Comparison of ENCODE assay signal across 26 mouse cellular contexts in the genomic region with DNA sequence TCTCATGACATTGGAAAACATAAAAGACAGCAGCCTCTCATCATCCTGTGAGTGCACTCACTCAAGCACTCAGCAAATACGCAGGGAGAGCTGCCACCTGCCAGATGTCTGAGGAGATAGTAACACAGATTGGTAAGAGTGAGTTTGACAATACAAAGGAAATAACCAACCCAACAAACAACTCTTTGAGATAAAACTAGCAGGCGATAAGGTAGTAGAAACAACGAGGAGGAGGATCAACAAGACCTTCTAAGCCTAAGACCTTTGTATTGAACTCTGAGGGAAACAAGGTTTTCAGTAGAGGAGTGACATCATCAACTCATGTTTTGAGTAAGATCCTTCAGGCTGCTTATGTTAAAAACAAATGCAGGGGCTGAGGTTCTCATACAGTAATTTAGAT. TPM values are rescaled to one million over a fixed set of nuclear protein-coding genes. Genes with fewer than 3 reads are reported as not detected.
DNase-seq lines count a peak whose midpoint lies in the region; ATAC-seq and TF ChIP-seq lines count a peak whose summit lies in the region.
"Had no signal": no experiment of that assay in that cellular context is flagged by ENCODE, and none has a peak within 500 bp of the region (broad histone marks: within the 10 kb centered on the region; RNA-seq: fewer than 3 reads in every experiment).

No protein-coding gene starts in this region.

- no peak for TF ChIP-seq CTCF in CH12.LX (conservative IDR thresholded peaks at IDR 0.05 in 1 of 2, IDR thresholded peaks at IDR 0.05 in 1 of 2; ENCODE audit: low read depth in 2 of 2, low read length in 2 of 2)

- no peak overlapping the region for H3K27ac ChIP-seq in CH12.LX (ENCODE audit: insufficient read depth, low read depth)
- H3K27ac ChIP-seq: embryonic facial prominence, embryonic 15.5 days; forebrain, embryonic 10.5 days; hindbrain, embryonic 12.5 days; intestine, embryonic 15.5 days had no signal

- no peaks in the 10 kb centered on the region for H3K27me3 ChIP-seq in CH12.LX (replicated peaks)
- H3K27me3 ChIP-seq: embryonic facial prominence, embryonic 15.5 days; hindbrain, embryonic 12.5 days; intestine, embryonic 15.5 days had no signal

- no peak overlapping the region for H3K9ac ChIP-seq in CH12.LX (ENCODE audit: insufficient read depth, low read depth)
- H3K9ac ChIP-seq: embryonic facial prominence, embryonic 15.5 days; hindbrain, embryonic 12.5 days; intestine, embryonic 15.5 days had no signal

- TF ChIP-seq EP300 in CH12.LX (IDR thresholded peaks at IDR 0.05; ENCODE audit: low read length) = peak; percentile 54; the same call in 1 of the 2 replicates

- peaks cover 2 to 31% of the 10 kb centered on the region in 2 experiments; a peak in 3 of 4 replicates for H3K4me1 ChIP-seq in CH12.LX (ENCODE audit: control insufficient read depth in 1 of 2, insufficient read depth in 2 of 2)
- H3K4me1 ChIP-seq: embryonic facial prominence, embryonic 15.5 days; forebrain, embryonic 10.5 days; hindbrain, embryonic 12.5 days; intestine, embryonic 15.5 days had no signal

- dilution Hi-C loops in CH12.LX (cut with MboI; ENCODE audit: extremely low pct_ligation_motif_present, extremely low pct_unique_long_range_greater_than_20kb, low sequenced_read_pairs) = no loop called here

- H3K36me3 ChIP-seq in CH12.LX (replicated peaks in 1 of 2; ENCODE audit: control insufficient read depth in 1 of 2, insufficient read depth in 1 of 2, low read length in 1 of 2) = peaks cover 25 to 71% of the 10 kb centered on the region in 2 experiments

- in situ Hi-C loops in CH12.LX (cut with MboI; ENCODE audit: low pct_ligation_motif_present, low pct_unique_long_range_greater_than_20kb, low sequenced_read_pairs) = no loop called here

- peak; percentile 45 for DNase-seq in CD4-positive, CD25-positive, alpha-beta regulatory T cell, adult 2 months (ENCODE audit: low read depth, low spot score)
- peak; percentile 21 for DNase-seq in CH12.LX (ENCODE audit: extremely low read depth)
- peak; percentile 13 for DNase-seq in thymus, postnatal 25 days
- no peak for DNase-seq in embryo, embryonic 10 days (ENCODE audit: low spot score)
- no peak for DNase-seq in cerebellum, adult 11-12 months
- DNase-seq in layer of hippocampus, adult 9-11 months = no peak
- DNase-seq: adrenal gland, postnatal 10 days; cerebellum, adult 11 months; cerebellum, adult 9-10 months; cerebellum, postnatal 25 days; gastrocnemius, postnatal 36 days; heart, adult 11 months; heart, postnatal 10 days; heart, postnatal 4 days had no signal

- peak; percentile 72 for ATAC-seq in inflammation-experienced regulatory T-cells, adult 6 months
- ATAC-seq: forebrain, embryonic 14.5 days; hindbrain, embryonic 16.5 days; intestine, embryonic 15.5 days had no signal

- no peak for TF ChIP-seq RAD21 in CH12.LX (IDR thresholded peaks at IDR 0.05; ENCODE audit: low read depth, low read length)

- no peak overlapping the region for H3K4me2 ChIP-seq in CH12.LX (ENCODE audit: insufficient read depth, low read depth, poor library complexity, severe bottlenecking)
- H3K4me2 ChIP-seq: embryonic facial prominence, embryonic 15.5 days; hindbrain, embryonic 12.5 days; intestine, embryonic 15.5 days had no signal

- no peaks in the 10 kb centered on the region for H3K9me3 ChIP-seq in CH12.LX (replicated peaks; ENCODE audit: low read length)
- H3K9me3 ChIP-seq: embryonic facial prominence, embryonic 15.5 days; forebrain, embryonic 10.5 days; hindbrain, embryonic 12.5 days; intestine, embryonic 15.5 days had no signal

- no peak for TF ChIP-seq POLR2A in CH12.LX (IDR thresholded peaks at IDR 0.05; ENCODE audit: low read depth, low read length)

- H3K79me2 ChIP-seq in CH12.LX (replicated peaks; ENCODE audit: control insufficient read depth, extremely low read depth, insufficient read depth, poor library complexity, severe bottlenecking) = 0 out of 2 replicates have a peak, but pooled peaks cover 2% of the 10 kb centered on the region

- H3K4me3 ChIP-seq in CH12.LX (replicated peaks in 1 of 3; ENCODE audit: low read depth in 2 of 3, low read length in 2 of 3, poor library complexity in 1 of 3) = no peak overlapping the region
- H3K4me3 ChIP-seq: embryonic facial prominence, embryonic 15.5 days; erythroblast, embryonic 14.5 days; forebrain, embryonic 10.5 days; hindbrain, embryonic 12.5 days; intestine, embryonic 15.5 days had no signal

TF ChIP-seq in CH12.LX, 34 proteins besides CTCF, POLR2A, EP300 and RAD21:
- TF ChIP-seq JUN (IDR thresholded peaks at IDR 0.05; ENCODE audit: insufficient read depth, low read depth, low read length) (peak; percentile 88), SIN3A (IDR thresholded peaks at IDR 0.05; ENCODE audit: low read length) (no peak), IRF4 (IDR thresholded peaks at IDR 0.05; ENCODE audit: low read depth, low read length) (peak; percentile 93), NELFE (IDR thresholded peaks at IDR 0.05; ENCODE audit: low read depth, low read length) (no peak), JUND (conservative IDR thresholded peaks at IDR 0.05; ENCODE audit: low read depth, low read length) (peak; percentile 96)
TF ChIP-seq in CH12.LX: peak in this region for 3.

RNA-seq across cellular contexts. Expression of a gene that starts 20.4 kb away (rescaled TPM):
- total RNA-seq in CH12.LX (2012; rRNA removed) (19.8 and 23.8 TPM in 2 replicates), CH12.LX (2014; rRNA removed) (46.0 and 49.9 TPM in 2 replicates)
- polyA plus RNA-seq in CH12.LX (2012; ENCODE audit: insufficient read length, low read depth) = 84.1 and 93.5 TPM in 2 replicates
- polyA plus RNA-seq in inflammation-experienced regulatory T-cells, adult 6 months (2017; shearing (Covaris generic)) = 100 to 1,000 TPM; 101 to 140 (median 128) TPM

RNA-seq across cellular contexts. Expression of a gene that starts 38.3 kb away (rescaled TPM):
- total RNA-seq in CH12.LX (2012; rRNA removed) (not detected in 2 replicates), CH12.LX (2014; rRNA removed) (not detected in 2 replicates)
- not detected in 2 replicates for polyA plus RNA-seq in CH12.LX (2012; ENCODE audit: insufficient read length, low read depth)
- not detected for polyA plus RNA-seq in inflammation-experienced regulatory T-cells, adult 6 months (2017; shearing (Covaris generic))
- total RNA-seq: adrenal gland, postnatal 10 days; adrenal gland, postnatal 4 days; gastrocnemius, adult 8-10 months; gastrocnemius, postnatal 36 days; heart, postnatal 10 days; heart, postnatal 4 days had no signal
- polyA plus RNA-seq: embryonic facial prominence, embryonic 11.5 days; embryonic facial prominence, embryonic 15.5 days; forebrain, embryonic 14.5 days; heart, embryonic 14.5 days; hindbrain, embryonic 12.5 days; intestine, embryonic 15.5 days had no signal

RNA-seq across cellular contexts. Expression of a gene that starts 58.1 kb away (rescaled TPM):
- total RNA-seq in CH12.LX (2012; rRNA removed) (702 and 970 TPM in 2 replicates), CH12.LX (2014; rRNA removed) (1,007 and 1,199 TPM in 2 replicates)
- 1,412 and 1,555 TPM in 2 replicates for polyA plus RNA-seq in CH12.LX (2012; ENCODE audit: insufficient read length, low read depth)
- 1,000 to 10,000 TPM in 1 of 3 experiments, 100 to 1,000 TPM in 2; 790 to 1,249 (median 846) TPM for polyA plus RNA-seq in inflammation-experienced regulatory T-cells, adult 6 months (2017; shearing (Covaris generic))

RNA-seq across cellular contexts. Expression of a gene that starts 59.0 kb away (rescaled TPM):
- total RNA-seq in CH12.LX (2012; rRNA removed) = 2.6 and 2.9 TPM in 2 replicates
- total RNA-seq in CH12.LX (2014; rRNA removed) = 4.6 and 5.2 TPM in 2 replicates
- 5.5 and 6.6 TPM in 2 replicates for polyA plus RNA-seq in CH12.LX (2012; ENCODE audit: insufficient read length, low read depth)
- polyA plus RNA-seq in inflammation-experienced regulatory T-cells, adult 6 months (2017; shearing (Covaris generic)) = 10 to 100 TPM in 1 of 3 experiments, 1 to 10 TPM in 2; 7.7 to 12.0 (median 8.1) TPM

Comparison
In these comparisons a context has a peak if more than half of its experiments do, and no peak if none do; other contexts are left out.
1. DNase-seq: peak in CD4-positive, CD25-positive, alpha-beta regulatory T cell, adult 2 months (single experiment), CH12.LX (single experiment) and thymus, postnatal 25 days (single experiment); none in embryo, embryonic 10 days (single experiment), cerebellum, adult 11-12 months (single experiment) and layer of hippocampus, adult 9-11 months (single experiment).